10 mouse cellular contexts compared by ENCODE assay signal in the genomic region with DNA sequence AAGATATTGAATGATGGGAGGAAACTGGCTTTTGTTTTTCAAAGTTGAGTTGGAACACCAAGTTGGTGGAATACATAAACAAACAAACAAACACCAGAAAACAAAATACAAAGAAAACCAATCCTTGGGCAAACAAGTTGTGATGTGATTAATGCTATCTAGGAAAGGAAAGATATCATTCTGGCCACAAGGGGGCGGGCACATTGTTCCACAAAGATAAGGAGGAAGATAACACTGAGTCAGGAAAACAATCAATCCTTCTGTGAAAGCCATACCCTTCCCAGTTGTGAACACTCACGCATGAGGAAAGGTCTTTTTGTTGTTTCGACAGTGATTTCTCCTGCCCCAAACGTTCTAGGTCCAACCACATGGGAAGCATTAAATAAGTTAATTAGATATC. TPM values are rescaled to one million over a fixed set of nuclear protein-coding genes. Genes with fewer than 3 reads are reported as not detected.
DNase-seq lines count a peak whose midpoint lies in the region; ATAC-seq and TF ChIP-seq lines count a peak whose summit lies in the region.
"Had no signal": no experiment of that assay in that cellular context is flagged by ENCODE, and none has a peak within 500 bp of the region (broad histone marks: within the 10 kb centered on the region; RNA-seq: fewer than 3 reads in every experiment).

No protein-coding gene starts in this region.

- H3K27me3 ChIP-seq in stomach, postnatal 0 days (ENCODE audit: control insufficient read depth, insufficient read depth, low read length) = peaks cover 2% of the 10 kb centered on the region; the same call in 1 of the 2 replicates

- H3K36me3 ChIP-seq in stomach, postnatal 0 days (ENCODE audit: control insufficient read depth, insufficient read depth, low read length) = no peaks in the 10 kb centered on the region
- H3K36me3 ChIP-seq: embryonic facial prominence, embryonic 12.5 days had no signal

- TF ChIP-seq CTCF in left cerebral cortex, adult 2 months (IDR thresholded peaks at IDR 0.05) = peak; percentile 70
- TF ChIP-seq CTCF in stomach, postnatal 0 days (IDR thresholded peaks at IDR 0.05; ENCODE audit: low read depth) = peak; percentile 81

- H3K4me1 ChIP-seq in stomach, postnatal 0 days (replicated peaks; ENCODE audit: control insufficient read depth, insufficient read depth) = no peaks in the 10 kb centered on the region
- H3K4me1 ChIP-seq: embryonic facial prominence, embryonic 12.5 days had no signal

- no peak overlapping the region for H3K9ac ChIP-seq in stomach, postnatal 0 days (ENCODE audit: low read length)
- H3K9ac ChIP-seq: embryonic facial prominence, embryonic 12.5 days had no signal

- H3K9me3 ChIP-seq in stomach, postnatal 0 days (ENCODE audit: control insufficient read depth, low read length) = no peaks in the 10 kb centered on the region
- H3K9me3 ChIP-seq: embryonic facial prominence, embryonic 12.5 days had no signal

- no peak overlapping the region for H3K27ac ChIP-seq in left cerebral cortex, adult 2 months
- H3K27ac ChIP-seq in stomach, postnatal 0 days (replicated peaks) = no peak overlapping the region
- H3K27ac ChIP-seq: embryonic facial prominence, embryonic 12.5 days had no signal

- no peak for ATAC-seq in stomach, postnatal 0 days (ENCODE audit: low FRiP score, low TSS enrichment)

- DNase-seq in adrenal gland, adult 2 months = peak; percentile 15
- no peak for DNase-seq in adrenal gland, postnatal 4 days (ENCODE audit: low spot score in 2 of 2)
- peak; percentile 45 to 59 for DNase-seq in left cerebral cortex, adult 2 months (ENCODE audit: extremely low spot score in 1 of 2, low spot score in 2 of 2)
- DNase-seq in left cerebral cortex, postnatal 36 days (ENCODE audit: low spot score in 2 of 2) = no peak
- peak; percentile 60 for DNase-seq in embryo, embryonic 9.5 days (ENCODE audit: extremely low spot score)
- peak; percentile 53 to 81 for DNase-seq in left cerebral cortex, postnatal 14 days (ENCODE audit: low spot score in 2 of 2)
- no peak for DNase-seq in stomach, postnatal 0 days (ENCODE audit: low spot score)
- DNase-seq in ovary, adult 18-20 months (ENCODE audit: low spot score) = no peak

- WGBS in stomach, postnatal 0 days = 6% methylated on average over 4 of the region's 4 CpGs

- no peak overlapping the region for H3K4me3 ChIP-seq in left cerebral cortex, adult 2 months
- H3K4me3 ChIP-seq in stomach, postnatal 0 days (ENCODE audit: low read depth, low read length) = no peak overlapping the region
- H3K4me3 ChIP-seq: embryonic facial prominence, embryonic 12.5 days had no signal

- intact Hi-C loops in left cerebral cortex, adult 2 months (cut with DNase I) = loop anchor here (1.0 to 2.0 kb wide), 2 partner anchors 277 to 360 kb away; no protein-coding TSS in a partner anchor
- intact Hi-C loops in left cerebral cortex, postnatal 36 days (cut with DNase I) = loop anchor here (5.0 kb wide), 3 partner anchors 278 to 413 kb away; no protein-coding TSS in a partner anchor
- intact Hi-C loops in left cerebral cortex, postnatal 14 days (cut with DNase I) = loop anchor here (2.0 kb wide), 2 partner anchors 278 to 360 kb away; no protein-coding TSS in a partner anchor

- no peak for TF ChIP-seq EP300 in stomach, postnatal 0 days (optimal IDR thresholded peaks at IDR 0.05)

- H3K4me2 ChIP-seq in stomach, postnatal 0 days (replicated peaks; ENCODE audit: low read depth) = no peak overlapping the region
- H3K4me2 ChIP-seq: embryonic facial prominence, embryonic 12.5 days had no signal

RNA-seq across cellular contexts. Expression of gene Pax1, which starts 17.2 kb away (rescaled TPM):
- total RNA-seq in adrenal gland, adult 2 months (2021) = not detected
- not detected in 2 replicates for polyA plus RNA-seq in adrenal gland, adult 2 months (2012; rRNA removed)
- total RNA-seq in adrenal gland, postnatal 4 days (2021) = under 1 TPM in 1 of 2 experiments, not detected in 1; 0.62 TPM
- not detected for total RNA-seq in left cerebral cortex, adult 2 months (2021)
- not detected for total RNA-seq in left cerebral cortex, postnatal 36 days (2021)
- not detected for total RNA-seq in left cerebral cortex, postnatal 14 days (2021)
- not detected in 2 replicates for polyA plus RNA-seq in stomach, postnatal 0 days (2015; fragmentation: Nextera tagmentation; extraction: Ambion mirVana)
- polyA plus RNA-seq: C2C12 had no signal

Comparison
In these comparisons a context has a peak if more than half of its experiments do, and no peak if none do; other contexts are left out.
1. DNase-seq: peak in adrenal gland, adult 2 months (single experiment), left cerebral cortex, adult 2 months (2 of 2), embryo, embryonic 9.5 days (single experiment) and left cerebral cortex, postnatal 14 days (2 of 2); none in adrenal gland, postnatal 4 days (0 of 2), left cerebral cortex, postnatal 36 days (0 of 2), stomach, postnatal 0 days (single experiment) and ovary, adult 18-20 months (single experiment).